Mouse (Mus musculus) left cerebral cortex, adult 2 months (tissue): ENCODE measurements around the gene Rasa3. TPM values are rescaled to one million over a fixed set of nuclear protein-coding genes. Genes with fewer than 3 reads are reported as not detected.

Experiments used
- DNase-seq, 2 experiments: peaks; one replicate each; pipeline ENCODE4 v3.0.0; 2021 to 2022; ENCODE audit warnings: low spot score in 2 of 2, mixed read lengths in 1 of 2; ENCODE audit errors: extremely low spot score in 1 of 2
- H3K27ac ChIP-seq: fragments of 200-600 bp; 2 replicates; pipeline ENCODE4 v1.8.1; 2022
- H3K4me3 ChIP-seq: fragments of 200-600 bp; 2 replicates; pipeline ENCODE4 v1.8.1; 2022
- CTCF ChIP-seq: fragments of 200-600 bp; IDR thresholded peaks from 2 replicates; pipeline ENCODE4 v1.8.1; 2022; ENCODE audit warnings: antibody characterized with exemption, mild to moderate bottlenecking, moderate library complexity
- intact Hi-C: fragments of 180-260 bp; cut with DNase I; formaldehyde crosslinking; loops from one replicate; pipeline ENCODE4 v1.15.1; 2025
- total RNA-seq, 2 experiments: library from RNA; stranded (reverse); gene quantifications; 2 replicates each; pipeline ENCODE4 v1.2.3; 2021

Rasa3 gene
- total RNA-seq, 2 experiments from 2014 or later: 62.3 to 69.4 TPM

GRCm38 (mm10) chr8:13697196-13697595, 19.8 kb upstream of the Rasa3 start:
- no peak for DNase-seq
- intact Hi-C loops: loop anchor here (5.0 kb wide), 1 partner anchor 35 kb away; no protein-coding TSS in a partner anchor
- Histone ChIP-seq H3K4me3 (no peak overlapping the region), H3K27ac (no peak overlapping the region)
- no peak for TF ChIP-seq CTCF

DNA sequence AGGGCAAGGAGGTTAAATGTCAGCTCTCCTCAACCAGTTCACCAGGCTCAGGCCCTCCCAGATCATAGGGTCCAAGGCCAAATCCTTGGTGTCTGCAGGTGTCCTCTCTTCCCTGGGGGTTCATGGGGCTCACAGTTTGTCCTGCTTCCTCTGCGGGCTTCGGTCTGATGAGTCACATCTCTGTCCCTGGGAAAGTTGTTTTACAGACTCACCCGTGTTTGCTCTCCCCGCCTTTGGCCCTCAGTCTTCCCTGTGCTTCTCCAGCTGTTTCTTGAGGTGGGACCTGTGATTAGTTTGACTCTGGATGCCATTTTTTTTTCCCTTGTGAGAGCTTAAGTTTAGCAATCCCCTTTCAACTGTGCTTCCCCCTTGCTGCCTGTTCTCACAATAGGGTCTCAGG, 18.8 kb upstream of the Rasa3 start:
- DNase-seq: no peak
- intact Hi-C loops: loop anchor here (5.0 kb wide), 1 partner anchor 36 kb away; no protein-coding TSS in a partner anchor
- Histone ChIP-seq H3K4me3 (no peak overlapping the region), H3K27ac (no peak overlapping the region)
- no peak for TF ChIP-seq CTCF

DNA sequence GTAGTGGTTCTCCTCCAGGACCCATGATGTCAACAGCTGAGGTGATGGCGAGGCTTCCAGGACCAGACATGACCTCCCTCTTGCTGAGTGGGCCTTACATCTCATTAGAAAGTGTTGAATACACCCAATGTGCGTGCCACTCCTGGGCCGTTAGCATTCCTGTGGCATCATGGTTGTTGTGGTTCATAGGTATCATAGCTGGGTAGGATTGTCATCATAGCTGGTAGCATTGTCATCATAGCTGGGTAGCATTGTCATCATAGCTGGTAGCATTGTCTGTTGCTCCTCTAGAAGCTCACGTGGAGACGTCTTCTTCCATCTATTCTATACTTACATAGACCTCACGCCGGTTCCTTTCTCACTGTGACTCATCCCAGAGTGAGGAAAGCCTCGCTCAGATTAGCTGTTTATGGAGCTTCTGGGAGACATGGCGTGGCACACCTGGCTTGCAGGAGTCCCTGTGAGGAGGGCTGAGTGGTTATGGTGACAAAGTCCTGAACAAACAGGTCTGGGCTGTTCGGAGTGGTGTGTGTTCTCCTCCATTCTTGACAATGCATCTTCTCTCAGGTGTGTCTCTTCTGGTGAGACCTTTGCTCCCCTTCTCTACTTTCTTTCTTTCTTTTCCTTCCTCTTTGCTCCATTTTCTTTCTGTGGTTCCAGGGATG, 17.9 kb upstream of the Rasa3 start:
- TF ChIP-seq CTCF: no peak
- no peak overlapping the region for H3K27ac ChIP-seq
- intact Hi-C loops: loop anchor here (5.0 kb wide), 1 partner anchor 37 kb away; no protein-coding TSS in a partner anchor
- DNase-seq: no peak
- no peak overlapping the region for H3K4me3 ChIP-seq

GRCm38 (mm10) chr8:13694735-13695134, 17.3 kb upstream of the Rasa3 start:
- intact Hi-C loops: loop anchor here (5.0 kb wide), 1 partner anchor 38 kb away; no protein-coding TSS in a partner anchor
- Histone ChIP-seq H3K27ac (no peak overlapping the region), H3K4me3 (no peak overlapping the region)
- no peak for DNase-seq
- no peak for TF ChIP-seq CTCF

DNA sequence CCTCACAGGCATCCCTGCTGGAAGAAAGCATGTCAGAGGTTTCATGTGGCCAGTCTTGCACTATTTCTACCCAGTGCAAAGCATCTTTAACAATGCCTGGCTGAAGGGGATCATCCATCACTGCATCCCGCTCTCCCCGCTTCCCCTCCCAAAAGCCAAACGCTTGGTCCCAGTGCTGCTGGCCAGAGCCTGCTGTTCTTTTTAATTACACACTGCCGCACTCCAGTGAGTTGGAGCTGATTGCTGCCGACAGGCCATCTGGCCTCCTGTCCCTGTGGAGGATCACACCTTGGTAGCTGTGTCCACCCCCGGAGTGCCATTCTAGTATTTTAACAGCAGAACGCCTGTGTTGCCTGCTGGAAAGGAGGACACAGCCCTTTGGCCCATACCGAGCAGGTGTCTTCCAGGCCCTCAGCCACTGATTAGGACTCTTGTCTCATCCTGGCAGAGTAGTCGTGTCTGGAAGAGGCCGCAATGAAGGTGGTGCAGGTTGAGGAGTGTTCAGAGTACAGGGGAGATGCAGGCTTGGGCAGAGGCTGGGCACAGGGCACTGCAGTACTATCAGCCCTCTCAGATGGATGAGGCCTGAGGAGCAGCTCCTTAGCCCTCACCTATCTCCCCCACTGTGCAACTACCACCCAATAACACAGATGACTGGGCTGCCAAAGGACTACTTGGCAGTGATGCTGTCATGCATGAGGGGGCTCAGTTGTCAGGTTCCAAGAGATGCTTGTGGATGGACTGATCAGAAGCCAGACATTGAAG, 15.1 kb upstream of the Rasa3 start:
- TF ChIP-seq CTCF: no peak
- DNase-seq: no peak
- intact Hi-C loops: no loop called here
- Histone ChIP-seq H3K4me3 (no peak overlapping the region), H3K27ac (no peak overlapping the region)

DNA sequence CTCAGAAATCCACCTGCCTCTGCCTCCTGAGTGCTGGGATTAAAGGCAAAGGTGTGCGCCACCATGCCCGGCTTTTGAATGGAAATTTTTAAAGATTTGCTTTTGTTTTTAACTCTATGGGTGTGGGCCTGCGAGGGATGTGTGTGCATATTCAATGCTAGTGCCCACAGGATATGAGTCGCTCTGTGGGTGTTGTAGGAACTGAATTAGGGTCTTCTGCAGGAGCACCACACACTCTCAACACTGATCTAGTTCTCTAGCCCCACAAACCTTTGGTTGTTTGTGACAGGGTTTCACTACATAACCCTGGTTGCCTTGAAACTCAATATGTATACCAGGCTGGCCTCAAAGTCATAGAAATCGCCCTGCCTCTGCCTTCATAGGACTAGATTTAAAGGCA, 11.9 kb upstream of the Rasa3 start:
- Histone ChIP-seq H3K27ac (no peak overlapping the region), H3K4me3 (no peak overlapping the region)
- intact Hi-C loops: no loop called here
- DNase-seq: no peak
- TF ChIP-seq CTCF: no peak

GRCm38 (mm10) chr8:13688461-13688860, 11.1 kb upstream of the Rasa3 start:
- intact Hi-C loops: no loop called here
- H3K27ac ChIP-seq: no peak overlapping the region
- DNase-seq: no peak
- no peak overlapping the region for H3K4me3 ChIP-seq
- no peak for TF ChIP-seq CTCF

DNA sequence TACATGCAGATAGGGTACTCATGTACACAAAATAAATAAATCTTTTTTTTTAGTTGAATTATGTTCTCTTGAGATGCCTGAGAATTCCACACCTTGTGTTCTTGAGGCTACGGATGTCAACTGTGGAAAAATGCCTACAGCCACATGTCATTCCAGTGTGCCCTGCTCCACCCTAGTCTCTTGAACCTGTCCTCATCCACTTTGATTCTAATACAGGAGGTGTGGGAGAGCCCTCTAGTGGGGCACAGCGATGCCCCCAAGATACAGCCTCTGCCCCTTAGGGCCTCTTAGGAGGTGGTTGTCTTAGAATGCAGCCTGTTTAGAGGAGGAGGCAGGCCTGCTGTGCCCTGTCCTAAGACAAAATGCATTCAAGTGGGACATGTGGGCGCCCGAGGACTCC, 10.5 kb upstream of the Rasa3 start:
- no peak for DNase-seq
- H3K4me3 ChIP-seq: no peak overlapping the region

GRCm38 (mm10) chr8:13687101-13687717, 9.8 kb upstream of the Rasa3 start:
- DNase-seq: no peak
- intact Hi-C loops: no loop called here
- no peak overlapping the region for H3K4me3 ChIP-seq
- H3K27ac ChIP-seq: no peak overlapping the region
- peak; percentile 17 for TF ChIP-seq CTCF

More for the DNA sequence above, 10.5 kb upstream of the Rasa3 start:
- TF ChIP-seq CTCF: peak; percentile 26
- intact Hi-C loops: no loop called here
- H3K27ac ChIP-seq: no peak overlapping the region

GRCm38 (mm10) chr8:13686426-13686825, 9.0 kb upstream of the Rasa3 start:
- intact Hi-C loops: no loop called here
- Histone ChIP-seq H3K27ac (no peak overlapping the region), H3K4me3 (no peak overlapping the region)
- no peak for DNase-seq
- no peak for TF ChIP-seq CTCF

DNA sequence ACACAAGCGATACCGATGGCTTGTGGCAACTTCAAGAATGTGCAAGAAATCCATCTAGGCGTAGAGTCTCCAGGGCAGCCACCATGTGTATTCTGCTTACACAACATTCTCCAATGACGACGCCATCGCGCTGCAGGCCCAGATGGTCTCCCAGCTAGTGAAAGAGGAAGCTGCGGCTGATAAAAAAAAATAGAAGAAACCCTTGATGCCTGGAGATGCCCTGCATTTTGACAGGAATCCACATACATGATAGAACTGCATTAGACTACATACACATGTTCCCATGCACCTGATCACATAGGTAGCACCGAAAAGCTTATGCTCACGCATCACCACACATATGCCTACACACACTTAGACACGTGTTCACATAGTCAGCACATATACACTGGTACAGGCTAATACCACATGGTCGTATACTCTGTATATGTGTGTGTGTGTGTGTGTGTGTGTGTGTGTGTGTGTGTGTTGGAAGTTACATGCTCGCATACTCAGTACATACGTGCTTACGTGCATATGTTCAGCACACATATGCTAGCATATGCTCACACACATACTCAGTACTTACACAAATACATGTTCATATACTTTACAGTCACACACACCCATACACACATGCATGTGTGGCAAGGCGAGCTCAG, 8.4 kb upstream of the Rasa3 start:
- Histone ChIP-seq H3K4me3 (no peak overlapping the region), H3K27ac (no peak overlapping the region)
- no peak for DNase-seq
- intact Hi-C loops: no loop called here
- no peak for TF ChIP-seq CTCF

DNA sequence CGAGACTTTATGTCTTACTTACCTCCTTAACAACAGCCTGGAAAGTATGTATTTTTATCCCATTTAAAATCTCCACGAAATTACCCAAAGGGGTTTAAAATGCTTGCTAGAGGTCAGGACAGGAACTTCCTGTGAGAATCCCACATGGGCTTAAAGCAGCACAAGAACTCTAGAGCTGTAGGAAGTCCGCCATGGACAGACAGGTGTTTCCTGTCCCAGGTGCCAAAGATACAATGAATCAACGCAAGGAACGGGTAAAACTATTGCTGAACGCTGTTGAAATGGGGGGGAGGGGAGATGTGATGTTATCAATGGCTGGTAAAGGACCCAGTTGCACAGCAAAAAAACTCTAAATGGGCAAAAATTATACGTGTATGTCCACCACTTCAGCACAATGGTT, 6.7 kb upstream of the Rasa3 start:
- no peak for TF ChIP-seq CTCF
- DNase-seq: no peak
- intact Hi-C loops: no loop called here
- Histone ChIP-seq H3K27ac (no peak overlapping the region), H3K4me3 (no peak overlapping the region)
